Mouse (Mus musculus) liver, embryonic 14.5 days (tissue): Measurements from ENCODE around the gene Alg10b.

Experiments
- CTCF ChIP-seq: IDR thresholded peaks from 2 replicates; pipeline ENCODE4 v1.5.1; 2016; ENCODE audit warnings: antibody characterized with exemption, low read depth, control low read depth
- EP300 ChIP-seq: IDR thresholded peaks from 2 replicates; pipeline ENCODE4 v1.6.1; 2016; ENCODE audit warnings: antibody characterized with exemption, low read depth

DNA sequence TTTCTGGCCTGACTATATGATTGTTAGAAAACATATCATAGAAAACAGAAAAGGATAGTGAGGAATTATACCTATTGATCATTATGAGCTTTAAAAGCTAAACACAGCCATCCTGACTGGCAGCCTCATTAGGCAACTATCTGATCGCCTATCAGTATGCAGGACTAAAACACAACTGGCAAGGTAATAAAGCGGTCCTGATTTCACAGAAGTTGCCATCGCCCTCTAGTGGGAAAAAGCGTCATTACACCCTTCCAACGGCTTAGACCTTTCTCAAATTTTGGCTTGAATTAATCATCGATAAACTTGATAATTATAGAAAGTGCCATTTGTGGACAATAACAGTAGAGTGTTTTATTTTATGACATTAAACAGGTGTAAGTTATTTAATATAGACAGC, 9.2 kb upstream of the Alg10b start:
- TF ChIP-seq CTCF: peak; percentile 76
- TF ChIP-seq EP300: no peak
